Mouse (Mus musculus): ENCODE data around the gene C1qa.

- TF ChIP-seq CTCF (IDR thresholded peaks at IDR 0.05; ENCODE audit: low read depth) (peak; percentile 71), EP300 (IDR thresholded peaks at IDR 0.05; ENCODE audit: low read depth) (no peak)
Measured at GRCm38 (mm10) chr4:136893691-136894543, 4.7 kb downstream of the C1qa start.
